Mouse (Mus musculus) neural tube, embryonic 13.5 days (tissue): ENCODE data around the gene Mrpl51. TPM values are rescaled to one million over a fixed set of nuclear protein-coding genes. Genes with fewer than 3 reads are reported as not detected.

Experiments
- ATAC-seq: fragments of 200-750 bp; cut with Nextera tagmentation; 2 replicates; pipeline ENCODE4 v1.8.0; 2017; ENCODE audit warnings: low read depth, mild to moderate bottlenecking, moderate TSS enrichment, moderate library complexity
- H3K27ac ChIP-seq: fragments of 300-500 bp; sonication (generic); replicated peaks from 2 replicates; pipeline ENCODE4 v1.5.1; 2015; ENCODE audit warnings: moderate library complexity, mild to moderate bottlenecking, inconsistent platforms
- H3K27me3 ChIP-seq: fragments of 300-500 bp; sonication (generic); 2 replicates; pipeline ENCODE4 v1.6.1; 2015; ENCODE audit warnings: mild to moderate bottlenecking, inconsistent platforms
- H3K36me3 ChIP-seq: fragments of 300-500 bp; sonication (generic); 2 replicates; pipeline ENCODE4 v1.6.1; 2015; ENCODE audit warnings: mild to moderate bottlenecking, inconsistent platforms
- H3K4me1 ChIP-seq: fragments of 300-500 bp; sonication (generic); replicated peaks from 2 replicates; pipeline ENCODE4 v1.6.1; 2015; ENCODE audit warnings: inconsistent platforms
- H3K4me2 ChIP-seq: fragments of 300-500 bp; sonication (generic); 2 replicates; pipeline ENCODE4 v1.6.1; 2015; ENCODE audit warnings: inconsistent platforms, mild to moderate bottlenecking, moderate library complexity
- H3K4me3 ChIP-seq: fragments of 300-500 bp; sonication (generic); 2 replicates; pipeline ENCODE4 v1.5.1; 2015; ENCODE audit warnings: mild to moderate bottlenecking, inconsistent platforms
- H3K9ac ChIP-seq: fragments of 300-500 bp; sonication (generic); 2 replicates; pipeline ENCODE4 v1.6.1; 2015; ENCODE audit warnings: moderate library complexity, mild to moderate bottlenecking, inconsistent platforms
- H3K9me3 ChIP-seq: fragments of 300-500 bp; sonication (generic); 2 replicates; pipeline ENCODE4 v1.6.1; 2016; ENCODE audit warnings: inconsistent platforms
- WGBS: fragments of 180-500 bp; shearing (Covaris S2); methylation state at CpG from one replicate; pipeline ENCODE4 v1.1.7; 2015; 5-methylcytosine and 5-hydroxymethylcytosine counted together
- polyA plus RNA-seq: library from polyadenylated mRNA; unstranded; fragments of >200 nt; fragmentation: Nextera tagmentation; extraction: Ambion mirVana; gene quantifications from 2 replicates; pipeline ENCODE4 v1.2.1, GENCODE M21; 2015

The Mrpl51 gene
- polyA plus RNA-seq, 1 experiment from 2014 or later = 158 TPM

DNA sequence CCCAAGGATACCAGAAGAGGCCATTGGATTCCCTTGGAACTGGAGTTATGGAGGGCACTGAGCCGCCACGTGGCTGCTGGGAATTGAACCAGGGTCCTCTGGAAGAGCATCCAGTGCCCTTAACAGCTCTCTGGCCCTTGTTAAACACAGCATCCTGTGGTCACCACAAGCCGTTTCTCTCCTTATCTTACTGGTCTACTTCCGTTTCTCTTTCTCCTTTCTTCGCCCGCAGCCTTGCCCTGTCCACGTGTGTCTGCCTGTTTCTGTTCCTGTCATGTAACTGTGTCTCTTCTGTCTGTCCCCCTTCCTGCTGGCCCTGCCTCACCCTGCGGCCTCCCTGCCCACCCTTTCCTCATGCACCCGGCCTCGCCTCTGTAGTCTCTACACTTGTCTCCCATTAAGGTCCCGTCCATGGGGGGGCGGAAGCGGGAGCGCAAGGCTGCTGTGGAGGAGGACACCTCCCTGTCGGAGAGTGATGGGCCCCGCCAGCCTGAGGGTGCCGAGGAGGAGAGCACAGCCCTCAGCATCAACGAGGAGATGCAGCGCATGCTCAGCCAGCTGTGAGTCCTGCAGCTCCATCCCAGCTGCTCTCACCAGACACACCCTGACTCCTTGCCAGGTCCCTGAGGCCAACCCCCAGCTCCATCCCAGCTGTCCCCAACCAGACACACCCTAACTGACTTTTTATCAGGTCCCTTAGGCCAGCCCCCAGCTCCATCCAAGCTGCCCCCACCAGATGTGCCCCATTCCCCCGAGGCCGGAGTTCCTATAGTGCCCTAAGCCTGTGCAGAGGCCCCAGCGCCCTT, 39.2 kb upstream of the Mrpl51 start:
- Histone ChIP-seq H3K4me1 (peaks cover 34% of the 10 kb centered on the region), H3K36me3 (peaks cover 55% of the 10 kb centered on the region), H3K4me2 (no peak overlapping the region), H3K9me3 (no peaks in the 10 kb centered on the region), H3K9ac (peak overlapping the region; percentile 34; the same call in 1 of the 2 replicates), H3K27ac (peak overlapping the region; percentile 18; the same call in 1 of the 2 replicates), H3K4me3 (no peak overlapping the region), H3K27me3 (no peaks in the 10 kb centered on the region)
- ATAC-seq = peak; percentile 24; the same call in 1 of the 2 replicates
- WGBS = 79% methylated on average over 22 of the region's 22 CpGs

DNA sequence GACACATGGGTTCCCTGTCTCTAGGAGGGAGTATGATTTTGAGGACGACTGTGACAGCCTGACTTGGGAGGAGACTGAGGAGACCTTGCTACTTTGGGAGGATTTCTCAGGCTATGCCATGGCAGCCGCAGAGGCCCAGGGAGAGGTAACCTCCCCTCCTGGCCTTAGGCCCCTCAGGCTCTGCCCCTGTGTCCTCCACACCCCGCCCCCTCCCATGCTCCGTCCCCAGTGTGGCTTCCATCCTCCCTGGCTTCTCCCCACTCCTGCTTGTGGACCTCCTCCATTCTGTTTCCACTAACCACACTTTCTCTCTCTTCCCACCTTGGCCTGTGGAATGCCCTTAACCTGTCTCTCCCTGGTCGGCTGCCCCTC, 38.6 kb upstream of the Mrpl51 start:
- 80% methylated on average over 5 of the region's 5 CpGs for WGBS
- H3K9me3 ChIP-seq = no peaks in the 10 kb centered on the region
- H3K27me3 ChIP-seq = no peaks in the 10 kb centered on the region
- H3K4me3 ChIP-seq = no peak overlapping the region
- H3K27ac ChIP-seq = peak overlapping the region; percentile 13; the same call in 1 of the 2 replicates
- no peak for ATAC-seq
- H3K4me1 ChIP-seq = peaks cover 34% of the 10 kb centered on the region
- H3K9ac ChIP-seq = peak overlapping the region; percentile 34; the same call in 1 of the 2 replicates
- H3K4me2 ChIP-seq = no peak overlapping the region
- peaks cover 60% of the 10 kb centered on the region for H3K36me3 ChIP-seq

DNA sequence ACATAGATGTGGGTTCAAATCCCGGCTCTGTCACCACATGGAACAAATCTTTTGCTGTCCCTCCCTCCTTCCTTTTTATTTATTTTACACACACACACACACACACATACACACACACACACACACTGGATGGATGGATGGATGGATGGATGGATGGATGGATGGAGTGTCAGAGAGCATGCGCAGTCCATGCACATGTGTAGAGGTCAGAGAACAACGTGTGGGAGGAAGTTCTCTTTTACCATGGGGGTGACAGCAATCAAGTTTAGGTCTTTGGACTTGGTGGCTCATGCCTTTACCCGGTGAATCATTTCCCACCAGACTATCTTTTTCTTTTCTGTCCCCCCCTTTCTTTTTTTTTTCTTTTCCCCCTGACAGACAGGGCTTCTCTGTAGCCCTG, 37.9 kb upstream of the Mrpl51 start:
- Histone ChIP-seq H3K4me1 (peaks cover 27% of the 10 kb centered on the region), H3K4me3 (no peak overlapping the region), H3K4me2 (no peak overlapping the region), H3K27ac (no peak overlapping the region), H3K27me3 (no peaks in the 10 kb centered on the region), H3K9me3 (no peaks in the 10 kb centered on the region), H3K9ac (no peak overlapping the region), H3K36me3 (peaks cover 63% of the 10 kb centered on the region)
- 88% methylated on average over 4 of the region's 4 CpGs for WGBS
- no peak for ATAC-seq

DNA sequence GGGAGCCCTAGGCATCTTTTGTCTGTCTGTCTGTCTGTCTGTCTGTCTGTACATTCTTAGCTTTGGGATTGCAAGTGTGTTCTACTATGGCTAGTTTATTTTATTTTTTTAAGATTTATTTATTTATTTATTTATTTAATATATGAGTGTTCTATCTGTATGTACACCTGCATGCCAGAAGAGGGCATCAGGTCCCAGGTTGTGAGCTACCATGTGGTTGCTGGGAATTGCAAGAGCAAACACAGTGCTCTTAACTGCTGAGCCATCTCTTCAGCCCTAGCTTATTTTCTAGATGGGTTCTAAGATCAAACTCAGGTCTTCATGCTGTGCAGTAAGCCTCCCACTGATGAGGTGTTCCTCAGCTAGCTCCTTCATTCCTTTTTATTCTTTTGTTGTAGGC, 37.1 kb upstream of the Mrpl51 start:
- Histone ChIP-seq H3K27me3 (no peaks in the 10 kb centered on the region), H3K4me1 (peaks cover 19% of the 10 kb centered on the region), H3K4me2 (no peak overlapping the region), H3K27ac (no peak overlapping the region), H3K9me3 (no peaks in the 10 kb centered on the region), H3K4me3 (no peak overlapping the region), H3K9ac (no peak overlapping the region), H3K36me3 (peaks cover 69% of the 10 kb centered on the region)
- no peak for ATAC-seq

DNA sequence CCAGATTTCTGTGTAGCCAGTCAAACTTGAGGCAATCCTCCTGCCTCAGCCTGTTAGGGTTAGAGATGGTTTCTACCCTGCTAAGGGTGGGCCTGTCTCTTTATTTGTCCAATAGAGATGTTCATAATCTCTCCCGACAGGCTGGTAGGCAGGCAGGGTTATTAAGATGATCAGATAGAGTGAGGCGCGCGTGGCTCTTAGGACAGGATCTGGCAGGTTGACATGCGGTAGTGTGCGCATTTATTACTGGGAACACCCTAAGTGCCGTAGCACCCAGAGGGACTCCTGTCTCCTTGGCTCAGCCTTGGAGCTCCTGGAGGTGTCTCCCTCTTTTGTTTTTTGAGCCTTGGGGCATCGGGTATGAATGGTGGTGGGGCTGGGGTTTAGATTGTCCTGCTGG, 36.3 kb upstream of the Mrpl51 start:
- H3K36me3 ChIP-seq = peaks cover 74% of the 10 kb centered on the region

DNA sequence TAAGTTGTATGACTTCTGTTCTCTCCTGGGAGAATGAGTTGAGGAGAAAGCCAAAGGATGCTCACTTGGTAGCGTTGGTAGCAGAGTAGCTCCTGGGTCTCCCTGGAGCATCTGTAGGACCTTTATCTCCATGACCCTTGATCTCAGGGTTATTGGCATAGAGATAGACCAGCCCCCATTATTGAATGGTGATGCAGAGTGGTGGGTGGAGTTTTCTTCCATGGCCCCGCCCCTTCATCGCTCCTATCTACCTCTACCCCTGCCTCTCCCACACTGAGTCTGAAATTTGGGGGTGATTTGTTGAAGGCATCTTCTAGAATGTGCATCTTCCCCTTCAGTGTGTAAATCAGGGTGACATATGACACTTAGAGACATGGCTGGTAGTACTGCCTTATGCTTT, 35.1 kb upstream of the Mrpl51 start:
- Histone ChIP-seq H3K4me1 (peaks cover 25% of the 10 kb centered on the region), H3K9me3 (no peaks in the 10 kb centered on the region), H3K4me3 (no peak overlapping the region), H3K9ac (no peak overlapping the region), H3K4me2 (no peak overlapping the region), H3K36me3 (peaks cover 79% of the 10 kb centered on the region), H3K27ac (no peak overlapping the region), H3K27me3 (no peaks in the 10 kb centered on the region)
- 86% methylated on average over 3 of the region's 3 CpGs for WGBS
- no peak for ATAC-seq

More for the DNA sequence above, 36.3 kb upstream of the Mrpl51 start:
- H3K4me1 ChIP-seq = peaks cover 16% of the 10 kb centered on the region
- H3K9ac ChIP-seq = no peak overlapping the region
- WGBS = 89% methylated on average over 8 of the region's 8 CpGs
- no peak for ATAC-seq
- H3K4me3 ChIP-seq = no peak overlapping the region
- no peak overlapping the region for H3K27ac ChIP-seq
- no peak overlapping the region for H3K4me2 ChIP-seq
- no peaks in the 10 kb centered on the region for H3K9me3 ChIP-seq
- H3K27me3 ChIP-seq = no peaks in the 10 kb centered on the region

DNA sequence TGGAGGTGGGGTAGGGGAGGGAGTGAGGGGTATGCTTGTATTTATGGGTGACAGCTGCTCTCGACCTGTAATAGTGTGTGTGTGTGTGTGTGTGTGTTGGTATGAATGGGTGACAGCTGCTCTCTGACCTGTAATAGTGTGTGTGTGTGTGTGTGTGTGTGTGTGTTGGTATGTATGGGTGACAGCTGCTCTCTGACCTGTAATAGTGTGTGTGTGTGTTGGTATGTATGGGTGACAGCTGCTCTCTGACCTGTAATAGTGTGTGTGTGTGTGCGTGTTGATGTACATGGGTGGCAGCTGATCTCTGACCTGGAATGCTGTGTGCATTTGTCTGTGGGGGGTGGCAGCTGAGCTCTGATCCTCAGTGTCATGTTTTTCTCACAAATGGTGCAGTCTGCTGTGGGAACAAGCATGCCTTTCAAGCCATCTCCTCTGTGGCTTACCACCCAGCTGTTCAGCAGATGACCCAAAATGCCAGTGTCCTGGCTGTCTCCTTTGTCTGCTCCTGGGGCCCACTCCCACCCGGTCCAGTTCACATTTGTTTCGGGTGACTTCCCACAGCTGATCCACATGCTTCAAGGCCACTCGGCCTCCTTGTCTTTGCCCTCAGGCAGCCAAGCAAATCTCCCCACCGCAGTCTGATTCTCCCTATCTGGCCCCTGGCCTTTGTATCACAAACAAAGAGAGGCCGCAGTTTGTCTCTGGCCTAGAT, 34.5 kb upstream of the Mrpl51 start:
- Histone ChIP-seq H3K27me3 (no peaks in the 10 kb centered on the region), H3K4me1 (peaks cover 27% of the 10 kb centered on the region), H3K36me3 (peaks cover 75% of the 10 kb centered on the region), H3K9ac (peak overlapping the region; percentile 31; the same call in 1 of the 2 replicates), H3K4me2 (no peak overlapping the region), H3K27ac (peak overlapping the region; percentile 75), H3K4me3 (no peak overlapping the region), H3K9me3 (no peaks in the 10 kb centered on the region)
- ATAC-seq = no peak
- 12% methylated on average over 7 of the region's 7 CpGs for WGBS

DNA sequence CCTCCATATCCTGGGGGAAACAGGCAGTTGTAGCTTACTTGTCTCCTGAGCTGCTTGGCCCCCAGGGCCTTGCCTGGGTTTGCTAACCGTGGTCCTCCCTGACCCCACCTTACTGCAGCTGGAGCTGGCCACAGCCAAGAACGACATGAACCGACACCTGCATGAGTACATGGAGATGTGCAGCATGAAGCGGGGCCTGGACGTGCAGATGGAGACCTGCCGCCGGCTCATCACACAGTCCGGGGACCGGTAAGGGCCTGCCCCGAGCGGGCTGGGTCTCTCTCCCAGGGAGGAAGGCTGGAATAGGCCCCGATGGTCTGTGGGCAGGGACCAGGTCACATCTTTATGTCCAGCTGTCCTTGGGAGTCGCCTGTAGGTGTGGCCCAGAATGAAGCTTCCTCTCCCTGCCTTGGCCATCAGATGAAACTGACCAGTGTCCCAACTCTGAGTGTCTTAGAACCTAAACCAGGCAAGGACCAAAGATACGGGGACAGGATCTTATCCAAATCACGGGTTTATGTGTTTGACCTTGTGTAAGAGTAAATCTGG, 32.6 kb upstream of the Mrpl51 start:
- ATAC-seq = no peak
- Histone ChIP-seq H3K27me3 (no peaks in the 10 kb centered on the region), H3K4me1 (peaks cover 42% of the 10 kb centered on the region), H3K9ac (no peak overlapping the region), H3K4me2 (no peak overlapping the region), H3K36me3 (peaks cover 67% of the 10 kb centered on the region), H3K27ac (no peak overlapping the region), H3K9me3 (no peaks in the 10 kb centered on the region), H3K4me3 (no peak overlapping the region)
- 86% methylated on average over 15 of the region's 15 CpGs for WGBS

DNA sequence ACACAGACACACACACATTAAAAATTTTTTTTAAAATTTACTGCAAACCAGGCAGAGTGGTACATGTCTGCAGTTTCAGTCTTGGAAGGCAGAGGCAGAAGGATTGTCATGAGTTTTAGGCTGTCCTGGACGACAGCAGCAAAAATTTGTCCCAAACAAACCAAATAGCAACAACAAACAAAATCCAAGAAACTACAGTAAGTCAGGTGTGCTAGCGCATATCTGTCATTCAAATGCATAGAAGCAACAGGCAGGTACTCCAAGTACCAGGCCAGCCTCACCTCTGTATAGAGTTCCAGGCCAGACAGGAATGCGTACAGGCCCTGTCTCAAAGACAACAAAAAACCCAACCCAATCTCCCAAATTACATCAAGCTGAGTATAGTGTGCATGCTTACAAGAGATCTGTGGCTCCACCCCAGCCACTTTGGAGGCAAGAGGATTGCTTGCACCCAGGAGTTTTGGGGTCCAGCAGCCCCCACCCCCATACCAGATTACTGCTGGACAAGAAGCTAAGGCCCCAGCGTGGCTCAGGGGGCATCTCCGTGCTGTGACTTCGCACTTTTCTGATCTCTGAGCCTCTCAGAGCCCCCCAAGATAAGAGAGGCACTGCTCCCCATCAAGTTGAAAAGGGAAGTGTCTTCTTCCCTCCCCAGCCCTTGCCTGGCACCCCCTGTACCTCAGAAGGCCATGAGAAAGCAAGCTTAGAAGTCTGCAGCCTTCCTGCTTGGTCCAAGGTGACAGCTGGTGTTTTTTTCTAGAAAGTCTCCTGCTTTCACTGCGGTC, 31.6 kb upstream of the Mrpl51 start:
- WGBS = 87% methylated on average over 7 of the region's 7 CpGs
- Histone ChIP-seq H3K27me3 (no peaks in the 10 kb centered on the region), H3K4me2 (no peak overlapping the region), H3K4me1 (peaks cover 47% of the 10 kb centered on the region), H3K36me3 (peaks cover 65% of the 10 kb centered on the region), H3K27ac (peak overlapping the region; percentile 3; the same call in 1 of the 2 replicates), H3K9ac (no peak overlapping the region), H3K4me3 (no peak overlapping the region), H3K9me3 (no peaks in the 10 kb centered on the region)
- no peak for ATAC-seq

DNA sequence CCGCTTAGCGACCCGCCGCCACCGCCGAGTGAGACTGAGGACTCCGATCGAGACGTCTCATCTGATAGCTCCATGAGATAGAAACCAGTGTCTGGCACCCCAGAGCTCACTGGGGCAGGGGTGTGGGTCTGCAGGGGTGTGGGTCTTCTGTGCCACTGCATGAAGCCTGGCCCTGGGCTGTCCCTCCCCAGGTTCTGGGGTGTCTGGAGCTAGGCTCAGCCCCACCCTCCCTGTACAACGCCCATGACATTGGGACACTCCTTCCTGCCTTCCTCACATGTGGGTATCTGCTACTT, 31.1 kb upstream of the Mrpl51 start:
- H3K9ac ChIP-seq = no peak overlapping the region
- peaks cover 63% of the 10 kb centered on the region for H3K36me3 ChIP-seq
- no peak overlapping the region for H3K4me3 ChIP-seq
- no peaks in the 10 kb centered on the region for H3K27me3 ChIP-seq
- peaks cover 47% of the 10 kb centered on the region for H3K4me1 ChIP-seq
- no peak overlapping the region for H3K27ac ChIP-seq
- WGBS = 62% methylated on average over 10 of the region's 10 CpGs
- H3K9me3 ChIP-seq = no peaks in the 10 kb centered on the region
- ATAC-seq = no peak
- H3K4me2 ChIP-seq = no peak overlapping the region

DNA sequence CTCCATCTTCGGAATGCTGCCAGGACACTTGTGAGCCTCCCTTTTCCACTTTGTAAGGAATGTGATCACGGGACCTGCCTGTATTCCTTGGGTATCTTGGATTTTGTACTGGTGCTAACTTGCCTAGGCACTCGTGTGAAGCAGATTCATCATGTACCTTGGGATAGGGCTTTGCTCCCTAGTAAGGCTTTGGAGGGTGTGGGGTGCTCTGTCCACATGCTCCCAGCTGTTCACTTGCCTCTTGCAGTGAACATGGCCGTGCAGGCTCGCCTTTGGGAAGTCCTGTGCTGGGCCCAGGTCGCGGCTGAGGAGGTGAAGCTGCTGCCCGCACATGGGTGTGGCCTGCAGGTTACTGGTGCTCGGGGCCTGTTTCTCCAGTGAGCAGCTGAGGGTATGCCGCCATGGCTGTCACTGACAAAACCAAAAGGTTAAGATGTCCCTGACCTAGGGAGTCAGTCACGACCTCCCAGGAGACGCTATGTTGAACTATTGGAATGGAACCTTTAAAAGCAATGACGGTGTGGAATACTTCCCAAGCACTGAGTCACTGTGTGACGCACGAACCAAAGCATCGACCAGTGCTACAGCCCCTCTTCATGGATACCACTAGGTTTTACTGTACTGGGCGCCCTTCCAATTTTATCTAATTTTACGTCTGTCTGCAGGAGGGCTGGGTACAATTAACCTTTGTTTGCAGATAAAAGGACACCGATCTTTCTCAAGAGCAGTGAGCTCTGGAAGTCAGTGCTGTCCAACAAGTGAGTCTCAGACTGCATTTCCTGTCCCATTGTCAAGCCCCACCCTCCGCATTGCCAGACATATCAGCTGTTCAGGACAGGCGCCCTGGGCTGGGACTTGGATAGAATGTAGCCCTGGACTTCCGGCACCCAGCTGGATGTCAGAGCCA, 30.5 kb upstream of the Mrpl51 start:
- peaks cover 52% of the 10 kb centered on the region for H3K4me1 ChIP-seq
- H3K27me3 ChIP-seq = no peaks in the 10 kb centered on the region
- H3K9ac ChIP-seq = no peak overlapping the region
- peaks cover 57% of the 10 kb centered on the region for H3K36me3 ChIP-seq
- no peak overlapping the region for H3K27ac ChIP-seq
- ATAC-seq = no peak
- 14% methylated on average over 22 of the region's 22 CpGs for WGBS
- no peak overlapping the region for H3K4me3 ChIP-seq
- no peaks in the 10 kb centered on the region for H3K9me3 ChIP-seq
- no peak overlapping the region for H3K4me2 ChIP-seq
